Mouse (Mus musculus) retina, postnatal 7 days (tissue): ENCODE data around the gene Lrrn2.

ENCODE experiments used
- DNase-seq: peaks from one replicate; pipeline ENCODE4 v3.0.0-alpha.2; 2012; ENCODE audit warnings: low read depth, low spot score

Gene Lrrn2

DNA sequence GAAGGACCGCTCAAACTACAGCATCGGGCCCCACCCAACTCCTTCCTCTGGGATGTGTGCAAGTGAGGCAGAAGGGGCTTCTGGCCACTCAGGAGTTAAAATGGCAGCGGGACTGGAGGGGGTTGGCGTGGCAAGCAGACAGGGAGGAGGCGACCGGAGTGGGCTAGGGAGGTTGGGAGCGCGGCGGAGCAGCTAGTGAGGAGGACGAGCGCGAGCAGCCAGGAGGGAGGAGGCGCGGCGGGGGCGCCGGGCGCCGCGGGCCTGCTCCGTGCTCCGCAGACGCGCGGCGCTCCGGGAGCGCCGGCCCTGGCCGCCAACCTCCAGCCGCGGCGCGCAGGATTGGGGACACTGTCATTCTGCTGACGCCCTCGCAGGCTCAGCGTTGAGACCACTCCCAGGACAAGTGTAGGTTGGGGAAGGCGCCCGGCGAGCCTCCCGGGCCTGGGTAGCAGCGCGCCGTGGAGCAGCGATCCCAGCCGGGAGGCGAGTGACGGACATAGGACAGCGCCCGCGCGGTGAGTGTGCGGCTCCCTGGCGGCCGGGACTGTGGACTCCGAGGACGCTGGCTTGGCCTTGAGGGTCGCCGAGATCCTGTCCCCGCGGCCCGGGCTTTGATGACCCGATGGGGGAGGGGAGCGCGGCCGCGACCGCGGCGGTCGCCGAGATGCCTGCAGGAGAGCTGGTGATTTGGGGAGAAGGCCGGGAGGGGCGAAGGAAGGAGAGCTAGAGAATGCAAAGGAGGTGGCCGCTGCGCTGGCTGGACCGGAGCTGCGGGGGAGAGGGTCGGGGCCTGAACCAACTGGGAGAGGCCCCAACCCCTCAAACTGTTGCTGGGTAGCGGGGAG lies at the start of gene Lrrn2:
Gene Lrrn2 (plus strand): TSS at position 113 of the 845 bp plus-strand sequence.
- DNase-seq, result peak; percentile 29

DNA sequence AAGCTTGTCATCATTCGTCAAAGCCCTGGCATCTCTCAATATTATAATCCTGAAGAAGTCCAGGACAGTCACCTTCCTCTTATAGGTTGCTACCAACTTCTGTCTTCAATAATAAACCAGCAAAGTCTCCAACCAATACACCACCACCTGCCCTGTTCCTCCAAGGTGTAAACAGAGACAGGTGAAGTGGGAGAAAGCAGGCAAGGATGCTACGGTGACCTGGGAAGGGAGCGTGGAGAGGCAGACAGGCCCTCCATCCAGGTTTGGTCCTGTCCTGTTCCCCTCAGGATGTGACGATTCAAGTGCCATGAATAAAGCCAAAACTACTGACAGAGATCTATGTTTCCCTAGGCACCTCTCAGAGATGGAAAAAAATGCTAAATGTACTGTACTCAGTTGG lies 48.1 kb upstream of the Lrrn2 start:
- DNase-seq, result no peak

DNA sequence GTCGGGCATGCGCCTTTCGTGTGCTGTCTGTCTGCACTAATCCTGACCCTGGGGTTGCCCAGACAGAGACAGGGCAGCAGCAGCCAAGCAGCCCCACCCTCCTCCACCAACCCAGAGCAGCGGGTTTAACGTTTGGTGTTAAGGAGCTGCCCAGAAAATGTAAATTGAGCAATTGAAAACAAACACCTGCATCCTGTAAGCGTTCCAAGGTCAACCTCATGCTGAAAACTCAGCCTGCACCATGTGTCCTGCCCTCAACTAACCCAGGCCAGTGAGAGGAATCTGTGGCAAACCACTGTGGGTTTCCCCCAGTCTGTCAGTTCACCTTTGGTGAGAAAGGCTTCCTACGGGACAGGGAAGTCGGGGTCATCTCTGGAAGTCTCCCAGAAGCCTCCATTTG lies 46.0 kb upstream of the Lrrn2 start:
- DNase-seq, result no peak

DNA sequence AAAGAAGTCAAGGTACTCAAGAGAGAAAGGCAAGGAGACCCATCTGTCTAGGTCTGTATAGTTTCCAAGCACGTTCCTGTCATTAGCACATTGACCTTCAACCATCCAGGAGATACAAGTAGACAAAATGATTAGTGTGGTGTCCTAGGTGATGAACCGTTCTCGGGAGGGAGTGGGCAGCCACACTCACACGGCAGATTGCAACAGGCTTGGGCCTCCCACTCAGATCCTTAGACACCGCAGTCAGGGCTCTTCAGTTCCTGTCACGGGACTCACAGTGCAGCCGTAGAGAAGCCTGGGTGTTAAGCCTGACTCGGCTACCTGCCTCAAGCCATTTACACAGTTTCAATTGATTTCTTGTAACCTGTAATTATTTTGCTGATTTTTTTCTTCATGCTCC lies 43.2 kb upstream of the Lrrn2 start:
- DNase-seq, result no peak

DNA sequence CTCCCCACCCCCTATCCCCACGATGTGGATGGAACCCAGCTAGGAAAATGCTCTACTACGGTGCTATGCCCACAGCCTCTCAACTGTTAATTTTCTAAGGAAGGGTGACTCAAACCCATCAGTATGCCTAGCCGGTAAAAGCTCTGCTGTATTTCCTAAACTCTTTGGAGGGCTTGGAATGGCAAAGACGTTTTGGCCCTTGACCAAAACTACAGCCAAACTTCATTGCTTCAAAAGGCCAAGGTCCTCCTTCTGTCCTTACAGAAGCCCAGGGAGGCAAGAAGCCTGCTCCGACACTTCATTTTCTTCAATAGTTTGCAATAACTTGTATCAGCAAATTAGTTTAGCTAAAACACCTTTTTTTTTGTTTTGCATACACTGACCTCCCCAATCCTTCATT lies 42.4 kb upstream of the Lrrn2 start:
- no peak for DNase-seq

DNA sequence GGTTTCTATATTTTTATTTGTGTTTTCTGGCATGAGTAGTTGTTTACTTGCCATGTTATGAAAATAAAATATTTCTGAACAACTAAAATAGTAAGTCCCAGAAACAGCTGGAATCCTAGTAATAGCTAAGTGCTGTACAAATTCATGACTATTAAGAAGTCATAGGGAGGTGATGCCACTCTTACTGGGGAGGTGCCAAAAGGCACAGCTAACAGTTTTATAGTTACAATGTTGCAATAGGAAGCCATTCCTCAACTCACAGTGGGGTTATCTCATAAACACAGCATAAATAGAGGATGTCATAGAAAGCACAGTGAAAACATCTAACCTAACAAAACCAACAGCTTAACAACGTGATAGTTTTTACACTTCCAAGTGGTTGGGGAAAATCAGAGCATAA lies 41.7 kb upstream of the Lrrn2 start:
- DNase-seq, result no peak

DNA sequence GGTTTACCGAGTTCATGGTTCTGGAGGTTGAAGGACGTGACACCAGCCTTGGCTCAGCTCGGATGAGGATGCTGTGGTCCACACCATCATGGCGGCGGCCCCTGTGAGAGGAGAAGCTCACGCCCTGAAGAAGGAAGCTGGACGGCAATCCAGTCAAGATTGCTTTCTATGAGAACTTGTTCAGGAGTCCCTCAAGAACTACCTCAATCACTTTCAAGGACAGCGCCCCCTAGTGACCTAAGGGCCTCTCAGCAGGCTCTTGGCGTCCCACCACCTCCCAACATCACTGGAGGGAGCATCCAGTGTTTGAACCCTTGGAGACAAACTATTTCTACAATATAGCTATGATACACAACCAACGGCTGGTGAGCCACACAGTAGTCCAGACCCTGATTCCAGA lies 36.5 kb upstream of the Lrrn2 start:
- no peak for DNase-seq

DNA sequence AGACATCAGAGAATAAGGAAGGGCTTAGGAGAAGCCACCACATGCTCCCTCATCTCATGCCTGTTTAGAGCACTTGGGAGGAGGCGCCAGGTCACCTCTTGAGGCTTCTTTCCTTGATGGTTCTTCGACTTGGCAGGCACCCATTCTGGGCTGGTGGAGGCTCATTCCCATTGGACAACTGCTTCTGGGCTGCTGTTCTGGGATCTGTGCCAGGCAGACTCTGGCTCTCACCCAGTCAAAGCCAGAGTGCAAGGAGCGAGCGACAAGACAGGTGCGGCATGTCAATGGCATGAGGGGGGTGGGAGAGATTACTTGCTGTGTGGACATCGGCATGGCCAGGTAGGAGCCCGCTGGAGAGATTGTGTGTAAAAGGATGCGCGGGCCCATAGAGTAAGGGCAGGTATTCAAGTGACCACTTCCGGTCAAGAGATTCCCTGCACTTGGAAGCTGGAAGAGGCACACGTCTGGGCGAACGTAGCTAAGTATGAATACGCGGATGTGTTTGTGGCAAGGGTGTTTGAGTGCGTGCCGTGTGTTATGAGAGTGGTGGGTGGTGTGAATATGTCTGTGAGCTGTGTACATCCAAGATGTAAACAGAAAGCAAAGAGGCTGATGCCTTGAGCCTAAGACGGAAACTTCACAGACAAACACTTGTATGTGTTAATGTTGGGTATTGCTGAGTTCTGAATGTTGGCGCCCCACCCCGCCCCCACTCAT lies 35.8 kb upstream of the Lrrn2 start:
- DNase-seq, result no peak

DNA sequence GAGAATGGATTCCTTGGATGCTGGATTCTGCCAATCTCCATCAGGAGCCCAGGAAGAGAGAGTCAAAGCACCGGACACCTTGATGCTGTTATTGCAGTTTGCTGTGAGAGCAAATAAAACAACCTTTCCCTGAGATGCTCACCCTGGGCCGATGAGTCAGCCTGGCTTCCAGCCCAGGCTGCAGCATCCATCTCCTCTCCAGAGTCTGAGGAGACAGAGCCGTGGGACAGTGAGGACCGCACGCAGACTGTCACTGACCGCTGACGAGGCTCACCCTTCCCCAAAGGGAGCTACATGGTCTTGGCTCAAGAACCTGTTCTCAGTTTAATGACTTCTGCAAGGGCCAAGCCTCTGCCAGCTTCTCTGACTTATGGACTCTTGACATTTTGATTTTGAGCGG lies 34.3 kb upstream of the Lrrn2 start:
- DNase-seq, result no peak

DNA sequence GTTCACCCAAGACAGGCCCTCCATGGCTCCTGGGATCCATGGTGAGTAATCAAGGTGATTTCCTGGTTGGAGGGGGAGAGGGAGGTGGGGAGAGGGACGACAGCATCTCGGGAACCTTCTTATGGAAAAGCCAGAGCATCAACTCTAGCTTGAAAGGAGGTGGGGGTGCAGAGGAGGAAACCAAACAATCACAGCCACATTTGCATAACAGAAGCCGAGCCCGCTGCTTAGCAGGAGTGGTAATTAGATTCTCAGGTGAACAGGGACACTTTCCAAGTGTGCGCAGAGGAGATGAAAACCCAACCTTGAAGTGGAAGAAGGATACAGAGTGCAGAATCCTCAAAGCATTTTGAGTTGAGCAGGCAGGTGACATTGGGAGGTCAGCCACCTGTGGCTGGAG lies 29.3 kb upstream of the Lrrn2 start:
- no peak for DNase-seq

DNA sequence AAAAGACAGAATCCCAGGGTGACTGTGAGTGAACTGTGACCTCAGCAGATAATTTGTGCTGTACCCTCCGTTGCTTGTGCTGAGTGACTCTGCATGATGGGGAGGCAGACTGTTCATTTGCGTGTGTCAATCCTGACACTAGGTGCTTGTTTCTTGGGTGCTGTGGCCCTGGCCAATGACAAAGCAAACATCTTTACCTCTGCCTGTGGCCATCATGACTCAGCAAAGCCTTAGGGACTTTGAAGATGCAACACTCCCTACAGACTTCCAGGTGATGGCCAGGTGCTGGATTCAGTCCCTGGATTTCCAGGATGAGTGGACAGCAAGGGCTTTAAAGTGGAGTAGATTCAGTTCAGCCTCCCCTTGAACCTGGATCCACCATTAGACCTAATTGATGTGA lies 28.8 kb upstream of the Lrrn2 start:
- no peak for DNase-seq

DNA sequence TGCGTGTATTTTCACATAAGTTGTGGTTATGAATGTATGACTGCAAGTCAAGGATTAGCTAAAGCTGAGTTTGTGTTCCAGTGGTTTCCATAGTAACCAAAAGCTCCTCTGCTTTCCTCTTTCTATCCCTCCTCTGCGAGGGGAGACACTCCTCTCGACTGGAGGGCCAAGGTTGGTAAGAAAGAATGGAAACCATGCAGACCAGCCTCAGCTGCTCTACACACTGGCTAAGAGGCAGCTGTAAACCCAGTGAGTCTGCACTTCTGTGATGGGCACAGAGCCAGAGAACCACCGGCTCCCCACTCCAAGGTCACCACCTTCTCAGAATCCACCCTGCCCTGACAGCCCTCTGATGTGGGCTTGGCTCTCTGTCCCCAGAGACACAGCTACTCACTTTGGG lies 28.3 kb upstream of the Lrrn2 start:
- no peak for DNase-seq

DNA sequence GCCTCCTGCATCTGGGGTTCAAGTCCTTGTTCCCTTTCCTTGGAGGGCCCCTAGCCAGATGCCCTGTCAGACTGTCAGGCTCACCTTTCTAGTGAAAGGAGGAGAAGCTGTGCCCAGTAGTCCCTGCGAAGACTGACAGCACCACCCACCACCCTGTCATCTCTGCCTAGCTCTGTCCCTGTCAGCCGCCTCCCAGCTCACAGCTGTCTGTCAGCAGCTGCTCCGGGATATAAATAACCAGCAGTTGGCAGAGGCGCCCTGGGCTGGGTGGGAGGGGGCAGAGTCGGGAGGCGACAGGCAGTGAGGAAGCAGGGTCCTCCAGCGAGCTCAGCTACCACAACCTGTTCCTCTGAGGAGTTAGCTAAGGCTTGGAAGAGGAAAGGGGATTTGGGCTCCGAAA lies 26.8 kb upstream of the Lrrn2 start:
- no peak for DNase-seq

DNA sequence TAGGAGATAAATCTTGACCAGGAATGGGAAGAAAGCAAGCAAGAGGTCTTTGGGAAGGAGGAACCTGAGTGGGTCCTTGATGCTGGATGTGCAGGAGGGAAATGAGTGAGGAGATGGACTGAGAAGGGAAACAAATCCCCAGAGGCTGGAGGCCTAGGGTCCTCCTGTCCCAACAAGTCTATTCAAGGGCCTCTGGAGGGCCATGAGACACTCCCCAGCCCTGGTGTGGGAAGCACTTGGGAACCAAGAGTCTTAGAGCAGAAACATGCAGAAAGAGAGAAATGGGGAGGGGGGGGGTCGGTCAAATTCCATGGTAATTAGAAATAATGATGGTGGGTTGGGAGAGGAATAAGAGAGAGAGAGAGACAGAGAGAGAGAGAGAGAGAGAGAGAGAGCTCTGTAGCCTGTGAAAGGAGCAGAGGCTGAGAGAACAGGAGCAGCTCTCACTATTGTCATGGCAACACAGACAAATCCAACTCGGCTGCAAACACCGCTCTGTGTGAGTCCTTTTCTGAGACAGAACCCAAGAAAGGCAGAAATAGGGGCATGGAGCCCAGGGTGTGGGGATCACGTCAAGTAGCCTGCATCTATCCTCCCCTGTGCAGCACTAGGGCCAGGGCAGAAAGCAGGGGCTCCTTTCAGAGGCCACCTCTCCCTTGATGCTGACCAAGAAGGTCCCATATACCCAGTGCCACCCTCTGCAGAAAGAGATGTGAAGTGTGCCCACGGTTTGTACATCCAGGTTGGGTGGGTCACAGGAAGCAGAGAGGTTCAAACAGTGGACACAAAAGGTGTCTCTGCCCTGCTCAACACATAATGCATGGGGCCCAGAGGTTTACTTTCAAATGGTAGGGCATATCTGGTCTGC lies 21.3 kb upstream of the Lrrn2 start:
- no peak for DNase-seq

DNA sequence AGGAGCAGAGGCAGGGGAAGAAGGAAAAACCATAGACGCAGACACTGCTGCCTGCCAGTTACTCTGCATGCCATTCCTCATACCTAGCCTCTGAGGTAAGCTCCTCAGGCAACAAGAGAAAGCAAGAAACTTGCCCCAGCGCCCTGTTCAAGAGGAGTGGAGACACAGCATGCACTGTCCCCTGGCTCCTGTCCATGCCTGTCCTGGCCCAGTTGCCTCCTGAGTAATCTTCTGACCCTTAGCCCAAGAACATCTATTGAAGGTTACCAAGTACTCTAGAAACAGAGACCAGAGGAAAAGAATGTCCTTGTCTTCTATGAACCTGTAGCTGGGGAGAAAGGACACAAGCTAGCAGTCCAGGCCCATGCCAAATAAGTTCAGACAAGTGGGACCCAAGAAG lies 15.9 kb upstream of the Lrrn2 start:
- DNase-seq, result no peak

DNA sequence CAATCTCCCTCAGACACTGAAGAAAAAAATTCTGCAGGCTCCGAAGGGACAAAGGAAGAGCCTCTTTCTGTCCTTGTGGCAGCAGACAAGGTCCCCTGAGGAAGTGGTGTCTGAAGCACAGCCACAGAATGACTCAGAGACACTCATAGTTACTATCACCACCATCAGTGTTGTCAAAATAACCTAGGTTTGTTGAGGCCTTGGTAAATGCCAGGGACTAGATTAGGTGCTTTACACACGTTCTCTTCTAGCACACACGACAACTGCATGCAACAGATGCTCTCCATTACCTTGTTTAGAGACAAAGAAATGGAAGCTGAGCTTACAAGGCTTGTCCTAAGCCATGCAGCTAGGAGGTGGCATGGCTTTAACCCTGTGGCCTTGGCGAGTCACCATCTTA lies 14.5 kb upstream of the Lrrn2 start:
- no peak for DNase-seq

DNA sequence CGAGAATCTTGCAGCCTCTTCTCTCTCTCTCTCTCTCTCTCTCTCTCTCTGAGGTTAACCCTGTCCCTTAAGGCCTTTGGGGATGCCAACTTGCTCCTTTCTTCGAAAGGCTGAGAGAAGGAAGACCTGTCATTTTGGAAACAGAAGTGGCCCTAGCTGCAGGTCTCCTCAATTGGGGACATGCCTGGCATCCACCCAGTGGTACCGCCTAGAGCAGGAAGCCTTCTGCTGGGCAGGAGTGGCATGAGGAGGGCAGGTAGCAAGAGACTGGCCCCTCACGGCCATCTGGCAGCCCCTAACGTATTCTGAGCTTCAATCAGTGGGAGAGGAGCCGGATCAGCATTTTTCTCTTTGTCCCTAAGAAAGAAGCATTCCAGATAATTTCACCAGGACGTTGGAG lies 9.7 kb upstream of the Lrrn2 start:
- no peak for DNase-seq

DNA sequence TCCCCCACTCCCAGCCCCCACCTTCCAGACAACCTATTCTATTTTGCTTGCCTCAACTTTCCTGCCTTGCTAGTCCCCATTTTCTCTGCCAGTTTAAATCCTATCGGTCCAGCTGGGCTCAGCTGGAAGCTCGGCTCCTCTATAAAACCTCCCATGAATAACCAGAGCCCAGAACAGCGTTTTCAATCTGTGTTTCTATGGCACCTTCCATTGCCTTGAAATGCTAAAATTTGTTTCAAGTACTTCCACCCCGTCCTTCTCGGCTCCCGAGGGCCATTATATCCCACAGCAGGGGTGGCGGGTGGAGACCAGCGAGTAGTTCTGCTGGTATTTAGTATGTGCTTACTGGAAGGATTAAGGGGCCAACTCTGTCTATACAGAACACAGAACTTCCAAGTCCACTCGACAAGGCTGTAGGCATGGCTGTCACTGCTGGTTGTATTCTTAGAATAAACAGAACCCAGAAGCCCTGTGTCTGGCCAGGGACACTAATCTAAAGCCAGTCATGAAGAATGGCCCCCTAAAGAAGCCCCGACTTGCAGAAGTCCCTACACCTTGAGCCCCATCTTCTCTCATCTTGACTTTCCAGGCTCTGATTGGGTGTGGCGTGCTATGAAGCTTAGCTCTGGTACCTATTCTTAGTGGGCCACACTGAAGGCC lies 992 bp upstream of the Lrrn2 start:
- no peak for DNase-seq

DNA sequence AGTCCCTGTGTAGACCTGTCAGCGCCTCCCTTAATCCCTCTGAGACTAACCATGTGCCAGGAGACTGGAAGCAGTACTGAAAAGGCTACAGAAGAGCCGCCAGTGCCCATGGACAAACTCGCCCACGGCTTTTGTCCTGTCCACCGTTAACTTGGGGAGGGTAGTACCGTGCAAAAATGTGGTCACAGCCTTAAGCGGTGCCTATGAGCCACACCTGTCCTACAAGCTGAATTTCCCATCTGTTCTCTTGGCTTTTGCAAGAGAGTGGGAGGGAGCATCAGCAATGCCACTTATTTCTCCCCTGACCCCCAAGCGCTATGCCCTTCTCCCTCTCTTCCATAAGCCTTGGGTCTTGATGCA lies 292 bp upstream of the Lrrn2 start:
- DNase-seq, result no peak

DNA sequence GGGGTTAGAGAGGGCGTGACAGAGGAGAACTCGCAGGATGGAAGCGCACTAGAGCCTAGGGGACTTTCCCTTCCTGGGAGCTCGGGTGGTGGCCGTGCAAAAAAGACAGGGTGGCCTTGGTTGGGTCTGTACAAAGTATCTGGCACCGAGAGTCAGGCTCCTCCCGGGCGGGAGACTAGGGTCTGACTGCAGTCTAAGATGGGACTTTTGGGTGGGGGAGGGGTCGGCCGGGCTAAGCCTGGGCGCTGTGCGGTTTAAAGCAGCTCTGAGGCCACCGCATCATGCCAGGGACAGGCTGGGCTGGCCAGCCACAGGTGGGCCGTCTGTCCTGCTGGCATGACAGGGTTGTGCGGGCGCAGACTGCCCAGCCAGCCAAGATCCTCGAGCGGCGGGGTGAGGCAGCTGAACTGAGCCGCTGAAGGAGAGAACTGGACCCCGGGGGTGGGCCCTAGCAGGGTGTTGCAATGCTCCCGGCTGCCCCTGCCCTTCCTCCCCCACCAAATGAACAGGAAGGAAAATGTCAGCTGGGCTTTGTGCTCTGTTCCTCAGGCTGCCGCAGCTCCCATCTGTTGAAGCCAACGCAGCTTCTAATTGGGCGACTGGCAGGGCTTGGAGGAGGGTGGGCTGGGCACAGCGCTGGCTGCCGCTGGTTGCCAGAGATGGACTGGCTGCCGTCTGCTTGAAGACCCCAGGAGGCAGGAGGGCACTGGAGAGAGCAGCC lies 1.1 kb downstream of the Lrrn2 start:
- peak; percentile 32 for DNase-seq

DNA sequence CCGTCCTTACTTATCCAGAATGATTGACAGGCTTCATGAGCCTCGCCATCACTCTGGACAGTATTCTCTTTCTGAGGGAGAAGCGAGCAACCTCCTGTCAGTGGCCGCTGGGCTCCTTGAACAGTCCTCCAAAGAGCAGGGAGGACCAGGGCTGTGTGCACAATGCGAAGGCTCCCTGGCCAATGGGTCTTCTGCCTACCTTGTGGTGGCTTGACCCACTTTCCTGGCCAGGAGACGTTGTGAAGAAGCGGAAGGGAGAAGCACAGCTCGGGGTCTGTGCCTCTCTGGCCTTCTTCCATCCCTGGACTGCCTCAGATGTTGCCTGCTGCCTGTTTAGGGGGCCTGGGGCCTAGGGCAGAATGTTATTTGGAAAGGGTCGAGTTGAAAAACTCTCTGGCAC lies 1.8 kb downstream of the Lrrn2 start:
- no peak for DNase-seq
